Mouse (Mus musculus) monocyte, adult 2 months (primary cell): ENCODE data around the gene Ccdc6.

ENCODE experiments used
- DNase-seq, 2 experiments: peaks; one replicate each; pipeline ENCODE4 v3.0.0; 2022; ENCODE audit warnings: low spot score in 2 of 2, low read depth in 1 of 2

Gene Ccdc6

DNA sequence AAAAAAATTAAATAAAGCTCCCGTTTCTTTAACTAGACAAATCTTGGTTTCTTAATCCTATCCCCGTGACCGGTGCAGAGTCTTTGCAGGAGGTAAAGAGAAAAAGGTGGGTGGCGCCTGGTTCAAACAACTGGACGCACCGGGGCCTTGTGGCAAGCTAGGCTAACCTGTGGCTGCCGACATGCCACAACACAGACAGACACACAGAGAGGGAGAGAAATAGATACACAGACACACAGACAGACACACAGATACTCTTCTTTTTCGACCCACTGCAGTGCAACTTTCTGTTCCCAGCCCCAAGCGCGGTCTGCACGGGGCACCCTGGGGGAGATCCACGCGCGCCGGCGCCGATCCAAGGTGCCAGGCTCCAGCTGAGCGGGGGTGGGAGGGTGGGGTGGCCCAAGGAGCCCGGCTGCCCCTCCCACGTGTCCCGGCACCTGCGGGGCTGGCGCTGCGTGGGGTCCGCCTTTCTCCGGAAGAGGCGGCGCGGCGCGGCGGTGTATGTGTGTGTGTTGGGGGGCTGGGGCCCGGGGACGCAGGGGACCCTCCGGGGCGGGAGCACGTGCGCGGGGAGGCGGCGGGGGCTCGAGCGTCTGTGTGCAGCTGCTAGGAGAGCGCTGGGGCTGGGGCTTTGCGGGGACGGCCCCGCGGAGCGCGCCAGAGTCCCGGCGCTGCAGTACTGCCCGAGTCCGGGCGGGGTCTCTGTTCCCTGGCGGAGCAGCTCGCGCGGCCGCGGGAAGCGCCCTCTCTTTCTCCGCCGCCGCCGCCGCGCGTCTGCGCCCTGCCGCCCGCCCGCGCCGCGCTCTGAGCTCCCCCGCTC lies at the start of gene Ccdc6:
Gene Ccdc6, plus strand, starts transcription at position 756 of the 823 bp plus-strand sequence.
- DNase-seq, result peak; percentile 19 to 57

DNA sequence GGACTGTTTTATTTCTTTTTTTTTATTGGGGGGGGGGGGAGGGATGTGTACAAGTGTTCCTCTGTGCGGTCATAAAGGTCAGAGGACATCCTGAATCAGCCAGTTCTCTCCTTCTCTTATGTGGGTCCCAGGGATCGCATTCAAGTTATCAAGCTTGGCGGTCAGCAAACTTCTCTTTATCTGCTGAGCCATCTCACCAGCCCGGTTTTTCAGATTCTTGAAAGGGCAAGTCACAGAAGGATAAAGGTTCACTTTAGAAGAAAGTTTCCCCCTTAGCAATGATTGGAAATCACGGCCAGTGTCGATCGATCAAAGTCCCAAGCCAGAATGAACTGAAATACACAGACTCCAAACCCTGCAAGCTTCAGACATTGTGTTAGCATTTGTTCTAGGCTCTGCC lies 47.1 kb upstream of the Ccdc6 start:
- no peak for DNase-seq

GRCm38 (mm10) chr10:70055291-70055690 lies 41.6 kb upstream of the Ccdc6 start:
- no peak for DNase-seq

- no peak for DNase-seq
Measured at GRCm38 (mm10) chr10:70057064-70057463, 39.9 kb upstream of the Ccdc6 start.

DNA sequence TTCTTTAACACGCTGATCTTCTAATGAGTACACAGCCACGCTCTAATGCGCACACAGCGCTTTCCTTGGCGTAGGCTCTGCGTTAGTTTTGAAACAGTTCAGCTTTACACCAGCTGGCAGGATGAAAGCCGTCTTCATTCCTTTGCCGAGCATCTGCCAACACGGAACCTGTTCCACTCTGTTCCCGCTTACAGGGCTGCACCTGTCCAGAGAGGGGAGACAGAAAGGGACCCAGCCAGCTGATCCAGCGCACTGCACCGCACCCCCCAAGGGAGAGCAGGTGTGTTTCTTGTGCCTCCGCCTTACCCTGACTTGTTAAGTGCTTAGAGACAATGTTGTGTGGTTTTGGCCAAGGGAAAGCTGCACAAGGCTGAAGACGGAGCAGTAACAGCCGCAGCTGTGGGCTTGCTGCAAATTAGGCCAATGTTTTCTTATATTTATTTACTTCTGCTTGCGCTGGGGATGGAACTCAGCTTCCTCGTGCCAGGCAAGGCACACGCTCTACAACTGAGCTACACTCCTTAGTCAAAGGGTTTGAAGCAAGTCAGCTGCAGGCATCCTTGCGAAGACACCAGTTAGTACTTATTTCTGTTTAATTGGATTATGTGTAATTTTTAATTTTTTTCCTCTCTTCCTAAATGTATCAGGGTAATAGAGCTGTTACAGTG lies 36.8 kb upstream of the Ccdc6 start:
- DNase-seq, result no peak

- no peak for DNase-seq
Measured at GRCm38 (mm10) chr10:70060689-70061081, 36.2 kb upstream of the Ccdc6 start.

- DNase-seq, result no peak
Measured at GRCm38 (mm10) chr10:70063881-70064555, 32.9 kb upstream of the Ccdc6 start.

GRCm38 (mm10) chr10:70065191-70065590 lies 31.7 kb upstream of the Ccdc6 start:
- no peak for DNase-seq

DNA sequence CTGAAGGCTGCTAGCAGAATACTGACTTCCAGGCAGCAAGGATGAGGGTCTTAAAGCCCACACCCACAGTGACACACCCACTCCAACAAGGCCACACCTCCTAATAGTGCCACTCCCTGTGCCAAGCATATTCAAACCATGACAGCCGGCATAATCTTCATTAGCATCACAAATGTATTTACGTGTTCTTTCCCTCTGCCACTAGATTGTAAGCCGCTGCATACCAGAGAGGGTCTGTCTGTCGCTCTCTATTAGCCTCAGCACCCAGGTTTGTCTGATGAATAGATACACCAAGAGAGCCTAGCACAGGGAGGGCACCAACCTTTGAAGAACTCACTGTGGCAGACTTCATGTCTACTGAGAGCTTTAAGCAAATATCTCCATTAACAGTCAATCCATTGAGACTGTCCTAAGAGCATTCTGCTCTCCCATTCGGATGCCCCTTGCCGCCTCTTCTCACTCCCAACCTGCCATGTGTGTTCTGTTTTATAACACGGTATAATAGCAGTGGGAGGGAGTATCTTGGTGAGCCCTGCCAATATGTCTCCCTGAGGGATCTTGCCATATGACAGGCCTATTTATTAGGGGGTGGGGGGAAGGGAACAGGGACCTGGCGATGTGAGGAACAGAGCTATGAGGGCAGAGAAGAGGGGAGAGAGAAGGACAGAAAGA lies 30.3 kb upstream of the Ccdc6 start:
- DNase-seq, result no peak

- no peak for DNase-seq
Measured at GRCm38 (mm10) chr10:70067169-70068115, 29.5 kb upstream of the Ccdc6 start.

- DNase-seq, result no peak
Measured at GRCm38 (mm10) chr10:70069321-70069720, 27.6 kb upstream of the Ccdc6 start.

DNA sequence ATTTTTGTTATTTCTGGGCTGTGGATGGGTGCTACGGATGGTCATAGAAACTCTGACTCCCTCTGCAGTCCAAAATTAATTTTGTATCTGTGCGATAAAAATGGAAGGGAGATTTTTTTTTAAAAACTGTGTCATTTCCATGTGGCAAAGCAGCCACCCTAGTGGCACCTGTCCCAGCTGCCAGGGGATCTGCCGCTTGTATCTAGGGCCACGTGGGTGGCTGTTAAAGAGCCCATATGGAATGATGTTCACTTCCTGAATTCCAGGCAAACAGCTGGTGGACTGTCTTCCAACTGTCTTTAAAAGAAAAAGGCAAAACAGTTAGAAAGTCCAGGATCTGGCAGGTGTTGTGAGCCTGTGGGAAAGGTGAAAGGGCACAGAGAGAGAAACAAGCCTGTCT lies 25.6 kb upstream of the Ccdc6 start:
- no peak for DNase-seq

DNA sequence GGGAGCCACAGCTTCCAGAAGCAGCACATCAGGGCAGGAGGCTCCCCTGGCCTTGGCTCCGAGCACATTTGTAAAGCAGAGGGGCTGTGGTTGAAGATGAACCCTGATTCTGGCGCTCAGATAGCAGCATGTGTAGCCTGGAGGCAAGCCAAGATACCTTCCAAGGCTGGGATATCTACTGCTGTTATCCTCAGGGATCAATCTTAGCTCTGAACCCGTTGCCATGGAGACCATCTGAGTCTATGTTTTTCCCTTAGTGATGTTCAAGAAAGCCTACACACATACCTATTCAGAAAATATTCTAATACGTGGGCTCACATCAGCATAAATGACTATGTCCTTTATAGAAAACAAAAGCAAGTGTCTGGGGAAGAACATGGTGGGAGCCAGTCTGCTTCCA lies 19.5 kb upstream of the Ccdc6 start:
- DNase-seq, result no peak

DNA sequence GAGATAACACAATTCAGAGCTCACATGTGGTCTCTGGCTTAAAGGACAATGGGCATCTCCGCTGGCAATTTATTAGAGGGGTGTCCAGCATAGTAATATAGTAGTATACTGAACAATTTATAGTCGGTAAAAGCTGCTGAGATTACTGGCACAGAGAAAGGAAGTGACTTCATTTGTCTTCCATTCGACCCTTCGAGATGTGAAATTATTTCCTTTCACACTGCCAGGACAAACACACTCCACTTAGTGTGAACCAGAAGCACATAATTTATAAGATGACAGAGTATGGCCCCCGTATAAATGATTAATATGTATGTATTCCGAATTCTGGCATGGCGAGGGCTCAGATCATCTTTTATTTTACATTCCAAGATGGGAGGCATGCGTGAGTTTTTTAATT lies 16.0 kb upstream of the Ccdc6 start:
- DNase-seq, result no peak

DNA sequence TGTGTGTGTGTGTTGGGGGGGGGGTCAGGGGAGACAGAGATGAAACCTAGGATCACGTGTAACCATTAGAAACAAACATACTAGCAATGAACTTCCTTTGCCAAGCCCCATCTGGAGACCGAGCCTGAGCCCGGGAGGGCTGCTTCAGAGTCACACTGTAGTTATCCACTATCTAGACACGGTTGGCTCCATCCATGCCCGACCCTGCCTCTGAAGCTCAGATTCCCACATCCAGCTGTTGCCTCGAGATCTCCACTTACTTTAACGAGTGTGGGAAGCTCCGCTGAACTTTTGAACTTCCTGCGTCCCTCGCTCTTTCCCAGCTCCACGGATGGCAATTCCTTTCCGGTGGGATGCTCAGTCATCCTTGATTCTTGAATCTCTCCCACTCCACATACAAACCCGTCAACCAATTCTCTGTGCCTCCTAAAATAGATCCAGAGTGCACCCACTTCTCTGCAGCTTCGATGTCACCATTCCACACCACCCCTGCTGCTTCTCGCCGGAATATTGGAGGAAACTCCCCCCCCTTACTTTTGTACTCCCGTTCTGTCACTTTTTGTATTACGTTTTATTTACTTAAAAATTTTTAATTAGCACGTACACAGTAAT lies 15.3 kb upstream of the Ccdc6 start:
- no peak for DNase-seq

GRCm38 (mm10) chr10:70083241-70083640 lies 13.7 kb upstream of the Ccdc6 start:
- DNase-seq, result no peak

DNA sequence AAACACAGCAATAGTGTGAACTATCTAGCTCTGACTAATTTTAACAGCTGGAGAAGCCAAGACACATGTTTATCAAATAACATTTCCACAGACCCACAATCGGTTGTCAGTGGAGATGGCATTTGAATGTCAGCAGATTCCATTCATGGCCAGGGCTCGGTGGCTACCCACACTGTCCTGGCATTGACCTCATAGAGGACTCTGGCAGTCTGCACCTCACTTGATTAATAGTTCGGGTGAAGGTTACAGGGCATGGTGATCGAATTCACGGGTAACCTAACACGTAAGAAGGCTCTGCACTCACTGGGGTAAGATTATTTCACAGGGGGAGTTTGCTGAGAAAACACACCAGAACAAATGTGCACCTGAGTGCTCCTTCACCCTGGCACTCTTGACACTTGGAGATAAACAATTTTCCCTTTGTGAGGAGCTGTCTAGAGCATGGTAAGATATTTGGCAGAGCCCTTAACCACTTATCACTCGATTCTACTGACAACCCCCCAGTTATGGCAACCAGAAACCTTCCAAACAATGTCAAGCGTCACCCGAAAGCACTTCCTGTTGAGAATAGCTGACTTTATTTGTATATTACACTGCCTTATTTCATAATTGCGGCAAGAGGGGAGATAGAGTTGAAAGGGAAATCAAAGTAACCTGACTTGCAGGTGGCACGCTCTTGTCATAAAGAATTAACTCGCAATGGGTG lies 11.5 kb upstream of the Ccdc6 start:
- no peak for DNase-seq

GRCm38 (mm10) chr10:70088788-70089187 lies 8.1 kb upstream of the Ccdc6 start:
- DNase-seq, result no peak

- no peak for DNase-seq
Measured at GRCm38 (mm10) chr10:70091876-70092462, 5.0 kb upstream of the Ccdc6 start.
